Mouse (Mus musculus) intestine, embryonic 16.5 days (tissue): ENCODE measurements around the gene Zmpste24. TPM values are rescaled to one million over a fixed set of nuclear protein-coding genes. Genes with fewer than 3 reads are reported as not detected.

Experiments
- ATAC-seq: fragments of 200-750 bp; cut with Nextera tagmentation; 2 replicates; pipeline ENCODE4 v1.8.0; 2017; ENCODE audit warnings: moderate TSS enrichment, moderate library complexity
- H3K27ac ChIP-seq: fragments of 300-500 bp; sonication (generic); 2 replicates; pipeline ENCODE4 v1.5.1; 2014; ENCODE audit warnings: mild to moderate bottlenecking, low read length
- H3K27me3 ChIP-seq: fragments of 300-500 bp; sonication (generic); replicated peaks from 2 replicates; pipeline ENCODE4 v1.6.1; 2014; ENCODE audit warnings: low read length, control low read depth, mixed read lengths; ENCODE audit not compliant: control insufficient read depth, insufficient read depth
- H3K36me3 ChIP-seq: fragments of 300-500 bp; sonication (generic); 2 replicates; pipeline ENCODE4 v1.6.1; 2014; ENCODE audit warnings: low read length, control low read depth; ENCODE audit not compliant: control insufficient read depth, insufficient read depth
- H3K4me1 ChIP-seq: fragments of 300-500 bp; sonication (generic); 2 replicates; pipeline ENCODE4 v1.6.1; 2014; ENCODE audit warnings: low read length, control low read depth, mixed read lengths; ENCODE audit not compliant: control insufficient read depth, insufficient read depth
- H3K4me2 ChIP-seq: fragments of 300-500 bp; sonication (generic); 2 replicates; pipeline ENCODE4 v1.6.1; 2014; ENCODE audit warnings: low read depth, low read length, control low read depth
- H3K4me3 ChIP-seq: fragments of 300-500 bp; sonication (generic); 2 replicates; pipeline ENCODE4 v1.5.1; 2014; ENCODE audit warnings: mild to moderate bottlenecking, low read length
- H3K9ac ChIP-seq: fragments of 300-500 bp; sonication (generic); 2 replicates; pipeline ENCODE4 v1.6.1; 2014; ENCODE audit warnings: low read depth, low read length
- H3K9me3 ChIP-seq: fragments of 300-500 bp; sonication (generic); 2 replicates; pipeline ENCODE4 v1.6.1; 2016; ENCODE audit warnings: low read length, control low read depth; ENCODE audit not compliant: control insufficient read depth
- WGBS: fragments of 180-500 bp; shearing (Covaris S2); extraction: QIAGEN DNeasy Blood & Tissue Kit; methylation state at CpG from one replicate; pipeline ENCODE4 v1.1.7; 2014; 5-methylcytosine and 5-hydroxymethylcytosine counted together
- polyA plus RNA-seq: library from polyadenylated mRNA; unstranded; fragments of >200 nt; fragmentation: Nextera tagmentation; extraction: Ambion mirVana; gene quantifications from 2 replicates; pipeline ENCODE4 v1.2.1, GENCODE M21; 2015

The Zmpste24 gene
- polyA plus RNA-seq = 34.0 and 34.6 TPM in 2 replicates

DNA sequence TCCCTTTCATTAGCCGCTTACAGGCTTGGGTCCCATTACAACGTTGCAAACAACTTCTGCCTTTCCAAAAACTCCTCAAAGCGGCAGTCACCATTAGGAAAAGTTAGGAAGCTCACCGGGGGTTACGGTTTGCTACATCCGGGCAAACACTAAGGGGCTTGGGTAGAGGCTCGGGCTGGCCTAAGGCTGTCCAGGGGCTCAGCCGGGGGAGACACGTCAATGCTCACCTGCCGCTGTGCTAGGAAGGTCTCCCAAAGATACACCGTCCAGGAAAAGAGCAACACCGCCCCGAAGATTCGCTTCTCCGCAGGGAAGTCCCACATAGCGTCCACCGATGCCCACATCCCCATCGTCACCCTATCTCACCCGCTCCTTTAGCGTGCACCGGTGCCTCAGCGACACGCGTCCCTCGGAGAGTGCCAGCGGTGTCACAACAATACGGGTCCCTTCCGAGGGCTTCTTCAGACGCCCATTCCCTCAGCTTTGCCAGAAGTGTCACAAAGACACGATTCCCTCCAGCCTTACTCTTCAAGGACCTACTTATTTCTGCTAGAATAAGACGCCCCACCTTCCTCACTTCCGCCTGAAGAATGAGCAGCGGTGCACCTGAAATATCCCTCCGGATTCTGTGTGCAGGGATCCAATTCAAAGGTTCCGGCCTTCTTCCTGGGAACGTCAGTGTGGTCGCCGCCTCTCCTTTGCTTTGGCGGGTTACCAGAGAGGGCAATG lies at the start of gene Zmpste24:
Gene Zmpste24 (minus strand): TSS at position 592 of the 729 bp plus-strand sequence.
- WGBS = under 1% methylated on average over 39 of the region's 39 CpGs
- peak within 1 kb of the TSS; percentile 73 for H3K4me2 ChIP-seq

GRCm38 (mm10) chr4:121109126-121109525 lies 11.1 kb upstream of the Zmpste24 start, which contains the start of gene Tmco2:
Tmco2 (minus strand) TSS chr4:121109226.
- Histone ChIP-seq H3K9me3 (no peaks in the 10 kb centered on the region), H3K4me1 (no peaks in the 10 kb centered on the region), H3K4me3 (no peak within 1 kb of the TSS), H3K27me3 (no peaks in the 10 kb centered on the region), H3K36me3 (no peaks in the 10 kb centered on the region), H3K9ac (no peak within 1 kb of the TSS), H3K4me2 (no peak within 1 kb of the TSS), H3K27ac (no peak within 1 kb of the TSS)
- WGBS = 94% methylated on average over 2 of the region's 2 CpGs
- ATAC-seq = no peak

More for the DNA sequence above, at the start of gene Zmpste24:
- peak; percentile 91 for ATAC-seq
- Histone ChIP-seq H3K4me1 (peaks cover 6% of the 10 kb centered on the region), H3K27ac (peak within 1 kb of the TSS; percentile 75; the same call in 1 of the 2 replicates), H3K9ac (peak within 1 kb of the TSS; percentile 81), H3K36me3 (peaks cover 11% of the 10 kb centered on the region), H3K4me3 (peak within 1 kb of the TSS; percentile 83), H3K9me3 (no peaks in the 10 kb centered on the region), H3K27me3 (no peaks in the 10 kb centered on the region)

DNA sequence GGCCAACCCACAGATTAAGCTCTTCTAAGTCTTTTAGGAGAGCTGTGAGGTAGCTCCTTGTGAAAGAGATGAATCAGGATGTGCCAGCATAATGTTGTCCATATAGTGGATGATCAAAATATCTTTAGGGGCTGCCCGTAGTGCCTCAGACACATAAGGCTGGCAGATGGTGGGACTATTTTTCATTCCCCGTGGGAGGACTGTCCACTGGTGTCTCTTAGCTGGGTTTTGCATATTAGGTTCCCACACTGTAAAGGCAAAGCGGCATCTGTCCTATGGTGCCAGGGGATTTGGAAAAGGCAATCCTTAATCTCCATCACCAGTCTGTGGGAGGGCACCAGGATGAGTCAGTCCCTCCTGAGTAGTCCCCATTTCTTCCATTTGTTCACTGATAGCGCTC lies 5.3 kb upstream of the Zmpste24 start:
- Histone ChIP-seq H3K4me3 (no peak overlapping the region), H3K9me3 (no peaks in the 10 kb centered on the region), H3K4me1 (no peaks in the 10 kb centered on the region), H3K36me3 (no peaks in the 10 kb centered on the region), H3K27ac (no peak overlapping the region), H3K4me2 (no peak overlapping the region), H3K27me3 (no peaks in the 10 kb centered on the region), H3K9ac (no peak overlapping the region)
- no peak for ATAC-seq
- 85% methylated on average over 4 of the region's 4 CpGs for WGBS

GRCm38 (mm10) chr4:121090211-121090610 lies 7.8 kb downstream of the Zmpste24 start:
- WGBS = 84% methylated on average over 4 of the region's 4 CpGs
- no peaks in the 10 kb centered on the region for H3K9me3 ChIP-seq
- no peaks in the 10 kb centered on the region for H3K4me1 ChIP-seq
- H3K36me3 ChIP-seq = peaks cover 12% of the 10 kb centered on the region
- H3K27ac ChIP-seq = no peak overlapping the region
- no peaks in the 10 kb centered on the region for H3K27me3 ChIP-seq
- no peak overlapping the region for H3K4me2 ChIP-seq
- no peak overlapping the region for H3K4me3 ChIP-seq
- no peak for ATAC-seq
- H3K9ac ChIP-seq = no peak overlapping the region

DNA sequence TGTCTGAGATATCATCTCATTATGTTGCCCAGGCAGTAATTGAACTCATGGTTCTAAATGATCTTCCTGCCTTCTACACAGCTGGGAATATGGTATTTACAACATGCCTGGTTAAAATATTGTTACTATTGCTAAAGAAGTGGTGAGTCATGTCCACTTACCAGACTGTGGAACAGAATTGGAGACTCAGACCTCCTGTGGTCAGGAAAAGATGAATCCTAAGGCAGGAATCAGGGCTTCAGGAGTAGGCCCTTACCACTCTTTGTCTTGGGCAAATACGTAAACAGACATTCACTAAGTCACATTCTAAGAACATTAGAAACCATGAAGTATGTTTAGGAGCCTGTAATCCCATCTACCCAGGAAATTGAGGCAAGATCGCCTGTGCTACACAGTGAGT lies 9.3 kb downstream of the Zmpste24 start:
- Histone ChIP-seq H3K9me3 (no peaks in the 10 kb centered on the region), H3K4me3 (no peak overlapping the region), H3K27me3 (no peaks in the 10 kb centered on the region), H3K27ac (no peak overlapping the region), H3K4me1 (no peaks in the 10 kb centered on the region), H3K36me3 (peaks cover 8% of the 10 kb centered on the region; the same call in 1 of the 2 replicates), H3K4me2 (no peak overlapping the region), H3K9ac (no peak overlapping the region)
- ATAC-seq = no peak
- WGBS = 92% methylated on average over 2 of the region's 2 CpGs

DNA sequence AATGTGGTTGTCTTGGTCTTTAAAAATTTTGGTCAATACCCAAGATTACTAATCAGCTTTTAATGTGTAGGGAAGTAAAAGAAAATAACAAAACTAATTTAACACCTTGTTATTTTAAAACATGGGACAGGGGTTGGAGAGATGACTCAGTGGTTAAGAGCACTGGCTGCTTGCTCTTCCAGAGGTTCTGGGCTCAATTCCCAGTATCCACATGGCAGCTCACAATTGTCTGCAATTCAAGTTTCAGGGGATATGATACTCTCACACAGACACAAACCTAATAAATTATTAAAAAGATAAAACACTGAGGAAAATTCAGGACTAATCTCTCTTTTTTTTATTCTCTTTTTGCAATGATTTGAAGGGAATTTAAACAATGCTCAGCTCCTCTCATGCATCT lies 13.5 kb downstream of the Zmpste24 start:
- no peak for ATAC-seq
- H3K36me3 ChIP-seq = peaks cover 3% of the 10 kb centered on the region

GRCm38 (mm10) chr4:121080395-121080794 lies 17.6 kb downstream of the Zmpste24 start:
- Histone ChIP-seq H3K36me3 (peaks cover 3% of the 10 kb centered on the region), H3K4me2 (no peak overlapping the region), H3K9me3 (no peaks in the 10 kb centered on the region), H3K27me3 (no peaks in the 10 kb centered on the region), H3K27ac (no peak overlapping the region), H3K4me1 (no peaks in the 10 kb centered on the region), H3K4me3 (no peak overlapping the region), H3K9ac (no peak overlapping the region)
- ATAC-seq = no peak
- 79% methylated on average over 1 of the region's 1 CpGs for WGBS

More for the DNA sequence above, 13.5 kb downstream of the Zmpste24 start:
- H3K4me3 ChIP-seq = no peak overlapping the region
- H3K9me3 ChIP-seq = no peaks in the 10 kb centered on the region
- H3K9ac ChIP-seq = no peak overlapping the region
- no peaks in the 10 kb centered on the region for H3K4me1 ChIP-seq
- H3K27me3 ChIP-seq = no peaks in the 10 kb centered on the region
- H3K4me2 ChIP-seq = no peak overlapping the region
- no peak overlapping the region for H3K27ac ChIP-seq

GRCm38 (mm10) chr4:121077915-121078646 lies 20.0 kb downstream of the Zmpste24 start:
- Histone ChIP-seq H3K27ac (no peak overlapping the region), H3K36me3 (peaks cover 5% of the 10 kb centered on the region; the same call in 1 of the 2 replicates), H3K4me1 (no peaks in the 10 kb centered on the region), H3K27me3 (no peaks in the 10 kb centered on the region), H3K9ac (no peak overlapping the region), H3K4me2 (no peak overlapping the region), H3K9me3 (no peaks in the 10 kb centered on the region), H3K4me3 (no peak overlapping the region)
- no peak for ATAC-seq
- WGBS = 68% methylated on average over 3 of the region's 3 CpGs

DNA sequence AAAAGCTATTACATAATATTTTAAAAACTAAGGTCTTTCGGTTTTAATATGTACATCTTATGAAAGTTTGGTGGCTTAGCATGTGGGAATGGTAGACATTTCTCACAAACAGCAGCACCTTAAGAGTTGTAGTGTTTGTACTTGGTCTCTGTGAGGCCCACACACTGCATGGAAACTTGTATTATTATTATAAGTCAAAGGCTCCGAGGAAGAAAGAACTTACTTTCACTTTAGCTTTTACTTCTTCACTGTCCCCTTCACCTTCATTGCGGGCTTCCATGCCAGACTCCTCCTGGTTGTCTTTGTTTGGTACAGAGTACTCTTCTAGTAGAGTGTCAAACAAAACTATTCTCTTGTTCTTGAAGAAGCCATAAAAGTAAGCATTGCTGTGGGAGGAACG lies 23.8 kb downstream of the Zmpste24 start:
- 91% methylated on average over 4 of the region's 4 CpGs for WGBS
- Histone ChIP-seq H3K4me1 (no peaks in the 10 kb centered on the region), H3K9me3 (no peaks in the 10 kb centered on the region), H3K27ac (no peak overlapping the region), H3K9ac (no peak overlapping the region), H3K36me3 (peaks cover 5% of the 10 kb centered on the region; the same call in 1 of the 2 replicates), H3K4me2 (no peak overlapping the region), H3K27me3 (no peaks in the 10 kb centered on the region), H3K4me3 (no peak overlapping the region)
- ATAC-seq = no peak
